Comparison of ENCODE assay signal across 8 mouse cellular contexts in the genomic region with DNA sequence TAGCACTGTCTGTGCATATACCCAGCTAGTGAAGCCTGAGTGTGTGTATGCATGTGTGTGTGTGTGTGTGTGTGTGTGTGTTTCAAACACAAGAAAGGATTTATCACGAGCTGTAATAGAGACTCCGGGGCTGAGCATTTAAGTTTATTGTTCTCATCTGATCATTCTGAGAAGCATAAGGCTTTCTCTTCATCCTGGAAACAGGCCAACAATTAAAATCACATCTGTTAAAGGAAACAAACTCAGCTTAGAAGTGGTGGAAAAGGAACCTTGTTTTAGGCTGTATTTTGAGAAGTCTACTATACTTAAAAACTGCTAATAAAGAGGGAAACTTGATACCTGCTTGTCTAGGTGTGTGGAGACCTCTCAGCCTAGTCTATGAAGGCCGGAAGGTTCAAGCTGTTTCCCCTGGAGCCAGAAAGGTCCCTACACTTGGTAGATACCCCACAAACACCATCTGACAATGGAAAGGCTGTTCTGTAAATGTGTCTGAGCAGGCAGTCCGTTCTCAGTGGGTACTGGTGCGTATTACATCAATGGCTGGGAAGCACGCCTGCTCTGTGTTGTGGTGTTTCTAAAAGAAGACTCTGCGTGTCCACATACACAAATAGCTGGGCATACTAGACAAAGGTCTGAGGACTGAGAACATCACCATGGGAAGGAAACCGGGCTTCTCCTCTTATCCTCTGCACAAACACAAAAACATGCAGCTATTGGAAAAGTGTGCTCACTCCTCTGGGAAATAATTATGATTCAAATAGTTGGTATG.
DNase-seq lines count a peak whose midpoint lies in the region; ATAC-seq and TF ChIP-seq lines count a peak whose summit lies in the region.

No protein-coding gene starts in this region.

- TF ChIP-seq EP300 in heart, postnatal 0 days (IDR thresholded peaks at IDR 0.05; ENCODE audit: low read depth) = no peak

- peak overlapping the region; percentile 98 for H3K27ac ChIP-seq in embryonic facial prominence, embryonic 13.5 days
- H3K27ac ChIP-seq in heart, postnatal 0 days (ENCODE audit: low read depth) = peak overlapping the region; percentile 66
- H3K27ac ChIP-seq in neural tube, embryonic 12.5 days = 0 out of 2 replicates have a peak overlapping the region, but pooled peaks have one; percentile 3

- 16% methylated on average over 8 of the region's 8 CpGs for WGBS in embryonic facial prominence, embryonic 13.5 days
- WGBS in heart, postnatal 0 days = 51% methylated on average over 8 of the region's 8 CpGs
- 63% methylated on average over 8 of the region's 8 CpGs for WGBS in neural tube, embryonic 12.5 days

- H3K27me3 ChIP-seq in embryonic facial prominence, embryonic 13.5 days = no peaks in the 10 kb centered on the region
- no peaks in the 10 kb centered on the region for H3K27me3 ChIP-seq in heart, postnatal 0 days (ENCODE audit: control insufficient read depth, insufficient read depth, low read length)
- no peaks in the 10 kb centered on the region for H3K27me3 ChIP-seq in neural tube, embryonic 12.5 days (replicated peaks)

- H3K36me3 ChIP-seq in embryonic facial prominence, embryonic 13.5 days = no peaks in the 10 kb centered on the region
- H3K36me3 ChIP-seq in heart, postnatal 0 days (replicated peaks; ENCODE audit: control insufficient read depth, insufficient read depth, low read length) = no peaks in the 10 kb centered on the region
- H3K36me3 ChIP-seq in neural tube, embryonic 12.5 days = no peaks in the 10 kb centered on the region

- H3K4me1 ChIP-seq in embryonic facial prominence, embryonic 13.5 days = peaks cover 57% of the 10 kb centered on the region
- peaks cover 30% of the 10 kb centered on the region for H3K4me1 ChIP-seq in heart, postnatal 0 days (ENCODE audit: control insufficient read depth, insufficient read depth)
- H3K4me1 ChIP-seq in neural tube, embryonic 12.5 days = peaks cover 28% of the 10 kb centered on the region

- no peak for TF ChIP-seq CTCF in heart, postnatal 0 days (IDR thresholded peaks at IDR 0.05; ENCODE audit: low read depth)

- peak overlapping the region; percentile 47 for H3K4me2 ChIP-seq in embryonic facial prominence, embryonic 13.5 days
- no peak overlapping the region for H3K4me2 ChIP-seq in heart, postnatal 0 days (ENCODE audit: low read depth, low read length)
- no peak overlapping the region for H3K4me2 ChIP-seq in neural tube, embryonic 12.5 days (replicated peaks)

- H3K9me3 ChIP-seq in embryonic facial prominence, embryonic 13.5 days = no peaks in the 10 kb centered on the region
- no peaks in the 10 kb centered on the region for H3K9me3 ChIP-seq in heart, postnatal 0 days (replicated peaks; ENCODE audit: control insufficient read depth, low read length)
- no peaks in the 10 kb centered on the region for H3K9me3 ChIP-seq in neural tube, embryonic 12.5 days

- H3K9ac ChIP-seq in embryonic facial prominence, embryonic 13.5 days = peak overlapping the region; percentile 56; the same call in 1 of the 2 replicates
- no peak overlapping the region for H3K9ac ChIP-seq in heart, postnatal 0 days (replicated peaks; ENCODE audit: low read depth, low read length)
- no peak overlapping the region for H3K9ac ChIP-seq in neural tube, embryonic 12.5 days

- H3K4me3 ChIP-seq in embryonic facial prominence, embryonic 13.5 days = no peak overlapping the region; the same call in 1 of the 2 replicates
- no peak overlapping the region for H3K4me3 ChIP-seq in heart, postnatal 0 days (ENCODE audit: low read depth, low read length)
- H3K4me3 ChIP-seq in neural tube, embryonic 12.5 days = no peak overlapping the region

- ATAC-seq in embryonic facial prominence, embryonic 13.5 days (ENCODE audit: insufficient number of reproducible peaks, insufficient read depth, low FRiP score, low TSS enrichment, low read depth) = peak; percentile 13; the same call in 1 of the 2 replicates
- ATAC-seq in heart, postnatal 0 days (ENCODE audit: insufficient read depth, low read depth) = no peak
- no peak for ATAC-seq in neural tube, embryonic 12.5 days (ENCODE audit: low FRiP score, low read depth)

- DNase-seq in layer of hippocampus, adult 9-11 months = peak; percentile 52
- DNase-seq in layer of hippocampus, postnatal 10 days (ENCODE audit: low spot score in 2 of 2) = no peak
- DNase-seq in heart, postnatal 0 days (ENCODE audit: low spot score) = peak; percentile 16
- DNase-seq in thymus, adult 18-20 months = no peak
- no peak for DNase-seq in layer of hippocampus, adult 9-10 months (ENCODE audit: low spot score)
- DNase-seq in right cerebral cortex, postnatal 36 days (ENCODE audit: low spot score in 2 of 2) = no peak

Comparison
In these comparisons a context has a peak if more than half of its experiments do, and no peak if none do; other contexts are left out.
1. DNase-seq: peak in layer of hippocampus, adult 9-11 months (single experiment) and heart, postnatal 0 days (single experiment); none in layer of hippocampus, postnatal 10 days (0 of 2), thymus, adult 18-20 months (0 of 2), layer of hippocampus, adult 9-10 months (single experiment) and right cerebral cortex, postnatal 36 days (0 of 2).
2. H3K27ac ChIP-seq: peak in every context shown above with its lines; median percentile 98 in embryonic facial prominence, embryonic 13.5 days; 66 in heart, postnatal 0 days; 3 in neural tube, embryonic 12.5 days.